Mouse (Mus musculus): ENCODE results near the gene B4galnt4.

GRCm38 (mm10) chr7:141030390-141030789, 30.5 kb upstream of the B4galnt4 start:
- TF ChIP-seq CTCF (IDR thresholded peaks at IDR 0.05; ENCODE audit: low read depth) (no peak), EP300 (IDR thresholded peaks at IDR 0.05; ENCODE audit: low read depth) (no peak)
